Mouse (Mus musculus): ENCODE measurements around the gene Art2b.
A peak's percentile ranks its signal among the peaks of the same experiment; 100 is the strongest.
"Not testable (repeated sequence)": the region's sequence is repeated elsewhere in the genome, so short reads cannot be mapped to it uniquely, and the experiment has no call there.

The Art2b gene

DNA sequence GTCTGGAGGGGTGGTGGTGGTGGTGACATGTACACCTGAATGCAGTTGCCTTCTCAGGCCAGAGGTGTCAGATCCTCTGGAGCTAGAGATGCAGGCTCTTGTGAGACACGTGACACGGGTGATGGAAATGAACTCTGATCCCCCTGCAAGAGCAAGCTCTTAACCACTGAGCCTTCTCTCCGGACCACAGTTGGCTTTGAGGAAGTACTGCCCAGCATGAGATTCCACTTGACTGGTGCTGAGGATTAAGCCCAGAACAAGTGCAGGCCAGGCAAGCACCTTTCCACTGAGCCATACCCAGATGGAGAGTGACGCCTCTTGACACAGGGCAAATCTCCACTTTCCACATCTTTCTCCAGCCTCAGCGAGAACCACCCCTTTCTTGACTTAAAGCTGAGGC, 26.0 kb downstream of the Art2b start:
- not testable (repeated sequence) for DNase-seq

- no peak for DNase-seq
Measured at GRCm38 (mm10) chr7:101557391-101557790, 28.0 kb downstream of the Art2b start.

GRCm38 (mm10) chr7:101555473-101555872, 29.9 kb downstream of the Art2b start:
- not testable (repeated sequence) for DNase-seq

GRCm38 (mm10) chr7:101551530-101551929, 33.9 kb downstream of the Art2b start:
- no peak for DNase-seq

GRCm38 (mm10) chr7:101550686-101551485, 34.5 kb downstream of the Art2b start:
- DNase-seq, result no peak

- no peak for DNase-seq
Measured at GRCm38 (mm10) chr7:101549266-101549665, 36.1 kb downstream of the Art2b start.

DNA sequence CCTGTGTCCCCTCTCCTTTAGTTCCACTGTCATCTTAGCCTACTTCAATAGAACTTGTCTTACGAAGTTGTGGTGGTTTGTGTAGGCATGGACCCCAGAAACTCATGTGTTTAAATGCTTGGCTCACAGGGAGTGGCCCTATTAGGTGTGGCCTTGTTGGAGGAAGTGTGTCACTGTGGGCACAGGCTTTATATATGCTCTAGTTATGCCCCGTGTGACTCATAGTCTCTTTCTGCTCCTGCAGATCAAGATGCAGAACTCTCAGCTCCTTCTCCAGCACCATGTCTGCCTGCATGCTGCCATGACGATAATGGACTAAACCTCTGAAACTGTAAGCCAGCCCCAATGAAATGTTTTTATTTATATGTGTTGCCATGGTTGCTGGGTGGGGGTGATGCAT, 37.7 kb downstream of the Art2b start:
- peak; percentile 22 to 37 for DNase-seq

GRCm38 (mm10) chr7:101541734-101542133, 43.7 kb downstream of the Art2b start:
- no peak for DNase-seq

- DNase-seq, result peak; percentile 75 to 78
Measured at GRCm38 (mm10) chr7:101541132-101541531, 44.3 kb downstream of the Art2b start.

DNA sequence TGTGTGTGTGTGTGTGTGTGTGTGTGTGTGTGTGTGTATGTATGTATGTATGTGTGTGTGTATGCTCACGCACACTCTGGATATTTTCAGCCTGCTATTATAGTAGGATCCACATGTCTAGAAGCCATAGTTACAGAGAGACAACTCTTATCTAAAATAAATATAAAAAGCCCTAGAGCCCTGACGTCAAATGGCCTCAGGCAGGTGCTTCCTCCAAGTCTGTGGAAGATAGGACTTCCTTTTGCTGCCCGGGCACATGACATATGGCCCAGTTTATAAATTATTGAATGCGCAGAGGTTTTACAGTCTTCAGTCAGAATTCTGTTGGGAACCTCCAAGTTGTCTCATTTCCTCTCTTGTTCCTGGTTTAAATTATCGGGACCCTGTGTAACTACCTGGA, 44.7 kb downstream of the Art2b start:
- DNase-seq, result peak; percentile 38 to 53

- DNase-seq, result no peak
Measured at GRCm38 (mm10) chr7:101539774-101540173, 45.6 kb downstream of the Art2b start.

GRCm38 (mm10) chr7:101538141-101538933, 47.1 kb downstream of the Art2b start:
- peak; percentile 56 to 63 for DNase-seq

GRCm38 (mm10) chr7:101537541-101537940, 47.9 kb downstream of the Art2b start:
- peak; percentile 12 to 20 for DNase-seq

DNA sequence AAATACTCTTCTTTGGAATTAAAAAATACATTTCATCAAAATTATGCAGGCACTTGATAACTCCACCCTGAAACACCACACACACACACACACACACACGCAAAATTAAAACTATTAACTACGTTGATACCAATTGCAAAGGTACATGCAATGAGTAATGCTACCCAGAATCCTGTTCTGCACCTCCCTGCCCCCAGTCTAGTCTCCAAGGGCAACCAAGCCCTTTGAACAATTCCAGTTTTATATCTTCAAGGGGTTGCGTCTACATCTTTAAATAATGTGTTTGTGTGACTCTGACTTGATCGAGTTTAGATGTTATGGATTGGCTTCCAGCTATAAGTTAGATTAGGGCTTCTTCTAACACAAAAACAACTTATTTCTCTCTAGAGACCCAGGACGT, 49.9 kb downstream of the Art2b start:
- no peak for DNase-seq

DNA sequence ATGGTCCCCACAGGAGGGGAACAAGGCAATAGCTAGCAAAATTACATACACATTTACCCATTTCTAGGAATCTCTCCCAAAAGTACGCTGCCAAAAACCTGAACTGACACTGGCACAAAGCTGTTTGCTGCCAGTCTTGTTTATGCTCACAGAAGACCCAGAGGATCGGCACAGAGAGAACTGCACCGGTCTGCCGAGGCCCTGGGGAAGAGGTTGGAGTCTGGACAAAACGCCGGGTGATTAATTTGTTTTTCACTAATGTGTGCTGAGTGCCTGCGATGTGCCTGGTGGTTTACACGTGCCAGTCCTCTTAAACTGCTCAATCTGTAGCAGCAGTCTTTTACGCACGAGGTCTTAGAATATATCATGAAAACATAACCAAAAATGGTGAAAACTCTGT, 50.3 kb downstream of the Art2b start:
- DNase-seq, result no peak

DNA sequence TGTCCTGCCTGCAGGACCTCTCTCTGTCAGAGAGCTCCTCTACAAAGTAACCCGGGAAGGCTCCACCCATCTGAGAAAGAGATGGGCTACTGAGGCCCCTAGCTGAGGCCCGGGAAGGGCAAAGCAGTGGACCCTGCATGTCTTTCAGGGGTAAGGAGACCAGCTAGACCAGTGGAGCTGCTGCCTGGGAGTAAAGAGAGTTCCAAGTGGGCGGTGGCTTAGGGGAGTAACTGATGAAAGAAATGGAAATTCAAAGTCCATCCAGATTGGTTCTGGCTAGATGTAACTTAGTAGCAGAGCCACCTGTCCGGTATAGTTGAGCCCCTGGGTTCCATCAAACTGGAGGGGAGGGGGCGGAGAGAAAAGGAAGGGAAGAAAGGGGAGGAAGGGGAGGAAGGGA, 51.0 kb downstream of the Art2b start:
- no peak for DNase-seq
